Mouse (Mus musculus) midbrain, embryonic 16.5 days (tissue): ENCODE measurements at regions not wholly inside any gene's neighbourhood (a gene's known extent, or its start where the extent isn't known, plus 50 kb on each side); places are given as distances from the start of the nearest gene placed in this dataset.
"Not testable (repeated sequence)": the region's sequence is repeated elsewhere in the genome, so short reads cannot be mapped to it uniquely, and the experiment has no call there.

Experiments used
- ATAC-seq: fragments of 200-750 bp; cut with Nextera tagmentation; 2 replicates; pipeline ENCODE4 v1.8.0; 2017; ENCODE audit warnings: moderate TSS enrichment
- H3K27ac ChIP-seq: fragments of 300-500 bp; sonication (generic); 2 replicates; pipeline ENCODE4 v1.5.1; 2014; ENCODE audit warnings: mild to moderate bottlenecking, low read length, mixed read lengths
- H3K27me3 ChIP-seq: fragments of 300-500 bp; sonication (generic); 2 replicates; pipeline ENCODE4 v1.6.1; 2014; ENCODE audit warnings: low read depth, low read length, mixed read lengths; ENCODE audit not compliant: control insufficient read depth, insufficient read depth
- H3K36me3 ChIP-seq: fragments of 300-500 bp; sonication (generic); 2 replicates; pipeline ENCODE4 v1.6.1; 2014; ENCODE audit warnings: mild to moderate bottlenecking, low read length, moderate library complexity, mixed read lengths; ENCODE audit not compliant: control insufficient read depth, insufficient read depth
- H3K4me1 ChIP-seq: fragments of 300-500 bp; sonication (generic); 2 replicates; pipeline ENCODE4 v1.6.1; 2014; ENCODE audit warnings: mild to moderate bottlenecking, low read length, mixed read lengths; ENCODE audit not compliant: control insufficient read depth, insufficient read depth
- H3K4me2 ChIP-seq: fragments of 300-500 bp; sonication (generic); 2 replicates; pipeline ENCODE4 v1.6.1; 2014; ENCODE audit warnings: mild to moderate bottlenecking, low read length, mixed read lengths
- H3K4me3 ChIP-seq: fragments of 300-500 bp; sonication (generic); 2 replicates; pipeline ENCODE4 v1.5.1; 2014; ENCODE audit warnings: low read depth, mild to moderate bottlenecking, low read length, moderate library complexity, mixed read lengths
- H3K9ac ChIP-seq: fragments of 300-500 bp; sonication (generic); 2 replicates; pipeline ENCODE4 v1.6.1; 2014; ENCODE audit warnings: low read depth, low read length, mixed read lengths
- H3K9me3 ChIP-seq: fragments of 300-500 bp; sonication (generic); replicated peaks from 2 replicates; pipeline ENCODE4 v1.6.1; 2014; ENCODE audit warnings: mild to moderate bottlenecking, low read length, mixed read lengths; ENCODE audit not compliant: control insufficient read depth, poor library complexity, severe bottlenecking
- WGBS: fragments of 180-500 bp; shearing (Covaris S2); extraction: QIAGEN DNeasy Blood & Tissue Kit; methylation state at CpG from one replicate; pipeline ENCODE4 v1.1.7; 2014; 5-methylcytosine and 5-hydroxymethylcytosine counted together

DNA sequence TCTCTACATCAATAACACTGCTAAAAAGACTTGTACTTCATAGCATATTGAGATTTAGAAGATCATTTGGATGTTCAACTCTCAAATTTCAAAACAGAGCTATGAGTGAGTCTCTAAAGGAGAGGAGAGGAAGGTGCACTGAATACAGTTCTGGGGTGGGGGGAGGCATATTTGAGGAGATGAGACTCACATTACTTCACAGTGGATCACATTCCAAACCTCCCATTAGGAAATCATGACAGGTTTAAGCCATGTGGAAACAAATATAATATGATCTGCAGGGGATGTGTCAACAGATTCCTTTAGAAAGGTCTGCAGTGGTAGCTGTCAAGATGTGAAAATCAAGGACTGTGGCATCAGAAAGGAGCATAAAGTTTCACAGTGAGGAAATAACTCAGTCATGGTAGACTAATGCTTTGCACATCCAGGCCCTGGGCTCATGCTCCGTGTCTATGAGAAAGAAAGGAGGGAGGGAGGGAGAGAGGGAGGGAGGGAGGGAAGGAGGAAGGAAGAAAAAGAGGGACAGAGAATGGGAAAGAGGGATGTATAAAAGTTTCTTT lies 235.9 kb downstream of the Fam198b start:
- ATAC-seq = no peak
- no peak overlapping the region for H3K4me2 ChIP-seq
- 61% methylated on average over 1 of the region's 1 CpGs for WGBS

DNA sequence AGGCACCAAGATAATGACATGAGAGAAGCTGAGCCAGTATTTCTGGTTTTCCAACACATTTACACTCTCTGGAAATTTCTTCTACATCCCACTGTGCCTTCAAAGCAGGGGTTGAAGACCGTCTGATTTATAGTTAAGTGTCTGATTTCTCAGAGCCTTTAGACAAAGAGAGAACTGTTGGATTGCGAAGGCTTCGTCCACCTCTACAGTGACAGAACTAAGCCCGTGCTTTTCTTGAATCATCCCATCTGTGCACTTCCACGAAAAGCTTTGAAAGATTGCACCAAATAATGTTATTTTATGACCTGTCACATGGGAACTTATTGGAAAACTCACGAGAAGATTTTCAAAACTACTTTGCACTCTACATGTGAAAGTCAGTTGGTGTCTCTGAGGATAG lies 239.3 kb downstream of the Fam198b start:
- no peaks in the 10 kb centered on the region for H3K9me3 ChIP-seq
- H3K36me3 ChIP-seq = no peaks in the 10 kb centered on the region
- H3K9ac ChIP-seq = no peak overlapping the region
- no peak overlapping the region for H3K27ac ChIP-seq
- no peaks in the 10 kb centered on the region for H3K4me1 ChIP-seq
- 84% methylated on average over 6 of the region's 6 CpGs for WGBS
- H3K4me2 ChIP-seq = no peak overlapping the region
- no peaks in the 10 kb centered on the region for H3K27me3 ChIP-seq
- no peak for ATAC-seq
- no peak overlapping the region for H3K4me3 ChIP-seq

More for the DNA sequence above, 235.9 kb downstream of the Fam198b start:
- H3K27ac ChIP-seq = no peak overlapping the region
- H3K27me3 ChIP-seq = no peaks in the 10 kb centered on the region
- H3K36me3 ChIP-seq = no peaks in the 10 kb centered on the region
- no peak overlapping the region for H3K9ac ChIP-seq
- H3K4me3 ChIP-seq = no peak overlapping the region
- H3K9me3 ChIP-seq = no peaks in the 10 kb centered on the region
- no peaks in the 10 kb centered on the region for H3K4me1 ChIP-seq

DNA sequence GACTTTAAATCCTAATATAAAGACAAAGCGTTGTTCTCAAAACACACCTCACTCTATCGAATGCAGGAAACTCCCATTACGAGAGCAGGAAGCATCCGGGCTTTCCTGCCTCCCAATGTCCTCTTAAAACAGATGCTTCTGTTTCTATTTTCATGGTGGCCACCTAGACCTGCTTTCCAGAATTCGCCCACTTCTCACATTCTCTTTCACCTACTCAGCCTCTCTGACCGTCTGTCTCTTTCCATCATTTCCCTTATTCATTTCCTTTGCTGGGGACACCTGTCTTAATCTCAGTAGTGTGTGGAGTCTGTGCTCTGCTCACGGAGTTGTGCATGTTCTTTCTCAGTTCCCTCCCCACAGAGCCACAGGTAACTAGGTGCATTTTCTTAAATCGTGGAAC lies 240.3 kb downstream of the Fam198b start:
- no peaks in the 10 kb centered on the region for H3K27me3 ChIP-seq
- no peak for ATAC-seq
- H3K9ac ChIP-seq = no peak overlapping the region
- WGBS = 91% methylated on average over 8 of the region's 8 CpGs
- H3K4me1 ChIP-seq = no peaks in the 10 kb centered on the region
- no peaks in the 10 kb centered on the region for H3K36me3 ChIP-seq
- H3K27ac ChIP-seq = no peak overlapping the region
- no peaks in the 10 kb centered on the region for H3K9me3 ChIP-seq
- no peak overlapping the region for H3K4me2 ChIP-seq
- no peak overlapping the region for H3K4me3 ChIP-seq

DNA sequence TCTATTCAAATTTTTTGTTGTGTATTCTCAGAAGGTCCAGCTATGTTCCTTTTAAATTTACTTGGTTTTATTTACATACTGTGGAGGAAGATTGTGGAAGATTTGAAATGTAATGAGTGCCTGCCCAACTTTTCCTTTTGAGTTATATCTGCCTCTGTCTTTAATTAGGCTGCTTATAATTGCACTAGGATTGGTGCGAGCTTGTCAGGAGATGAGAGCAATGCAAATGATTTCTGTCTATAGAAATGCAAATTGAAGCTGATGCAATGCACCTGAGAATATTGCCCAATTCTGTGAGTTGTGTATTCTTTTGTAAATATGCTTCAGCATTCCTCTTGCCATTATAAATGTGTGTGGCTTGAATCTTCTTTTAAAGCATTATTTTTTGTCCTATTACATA lies 257.4 kb downstream of the Fam198b start:
- H3K9ac ChIP-seq = no peak overlapping the region
- H3K4me3 ChIP-seq = no peak overlapping the region
- WGBS = 15% methylated on average over 1 of the region's 1 CpGs
- no peaks in the 10 kb centered on the region for H3K27me3 ChIP-seq
- H3K4me2 ChIP-seq = no peak overlapping the region
- ATAC-seq = no peak
- no peak overlapping the region for H3K27ac ChIP-seq
- H3K36me3 ChIP-seq = no peaks in the 10 kb centered on the region
- H3K4me1 ChIP-seq = no peaks in the 10 kb centered on the region
- no peaks in the 10 kb centered on the region for H3K9me3 ChIP-seq

DNA sequence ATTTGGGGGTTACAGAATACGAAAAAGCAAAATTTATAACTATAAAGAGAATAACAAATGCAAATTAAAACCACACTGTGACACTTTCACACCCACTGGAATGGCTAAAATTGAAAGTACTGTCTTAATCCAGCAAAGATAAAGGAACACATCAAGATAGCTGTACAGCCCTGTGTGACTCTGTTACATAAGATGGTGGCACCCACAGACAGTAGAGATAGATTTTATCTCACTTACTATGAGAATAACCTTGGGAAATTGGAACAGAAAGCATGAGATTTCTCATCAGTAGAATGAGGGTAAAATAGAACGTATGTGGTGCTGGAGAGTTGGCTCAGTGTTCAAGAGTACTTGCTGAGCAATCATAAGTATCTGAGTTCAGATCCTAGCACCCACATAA lies 276.1 kb downstream of the Fam198b start:
- no peak overlapping the region for H3K9ac ChIP-seq
- H3K4me2 ChIP-seq = no peak overlapping the region
- ATAC-seq = no peak
- WGBS = 83% methylated on average over 2 of the region's 2 CpGs
- no peak overlapping the region for H3K27ac ChIP-seq
- no peaks in the 10 kb centered on the region for H3K36me3 ChIP-seq
- H3K27me3 ChIP-seq = no peaks in the 10 kb centered on the region
- no peaks in the 10 kb centered on the region for H3K4me1 ChIP-seq
- H3K9me3 ChIP-seq = no peaks in the 10 kb centered on the region
- H3K4me3 ChIP-seq = no peak overlapping the region

DNA sequence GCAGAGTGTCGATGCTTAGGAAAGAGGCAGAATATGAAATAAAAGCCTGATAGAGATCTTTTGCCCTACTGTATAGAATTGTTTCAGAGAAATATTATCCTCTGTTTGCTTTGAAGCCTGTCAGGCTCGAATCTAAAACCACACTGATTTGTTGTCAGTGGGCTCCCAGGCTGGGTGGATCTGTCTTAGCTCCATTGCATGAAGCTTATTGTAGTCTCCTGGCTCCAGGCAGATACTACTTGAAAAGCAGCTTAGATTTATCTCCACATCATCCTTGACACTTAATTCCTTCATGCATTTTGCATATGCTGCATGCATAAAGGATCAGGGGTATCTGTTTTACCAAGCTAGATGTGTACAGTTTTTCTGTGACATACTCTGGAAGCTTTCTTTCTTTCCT lies 297.4 kb downstream of the Fam198b start:
- Histone ChIP-seq H3K27ac (peak overlapping the region; percentile 53; the same call in 1 of the 2 replicates), H3K27me3 (no peaks in the 10 kb centered on the region), H3K9me3 (no peaks in the 10 kb centered on the region), H3K9ac (no peak overlapping the region), H3K4me2 (no peak overlapping the region), H3K4me1 (peaks cover 5% of the 10 kb centered on the region; the same call in 1 of the 2 replicates), H3K4me3 (no peak overlapping the region), H3K36me3 (no peaks in the 10 kb centered on the region)
- 36% methylated on average over 2 of the region's 2 CpGs for WGBS
- peak; percentile 82 for ATAC-seq

DNA sequence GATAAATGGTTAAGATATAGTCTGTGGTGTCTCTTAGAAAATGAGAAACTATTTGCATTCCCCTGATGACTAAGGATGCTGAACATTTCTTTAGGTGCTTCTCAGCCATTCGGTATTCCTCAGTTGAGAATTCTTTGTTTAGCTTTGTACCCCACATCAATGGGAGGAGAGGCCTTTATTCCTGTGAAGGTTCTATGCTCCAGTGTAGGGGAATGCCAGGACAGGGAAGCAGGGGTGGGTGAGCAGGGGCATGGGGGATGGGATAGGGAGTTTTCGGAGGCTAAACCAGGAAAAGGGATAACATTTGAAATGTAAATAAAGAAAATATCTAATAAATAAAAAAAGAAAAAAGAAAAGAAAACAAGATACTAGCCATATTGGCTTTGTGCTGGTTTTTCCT lies 297.8 kb downstream of the Fam198b start:
- H3K27ac ChIP-seq, H3K9ac ChIP-seq, H3K27me3 ChIP-seq, H3K4me1 ChIP-seq, H3K9me3 ChIP-seq, H3K4me2 ChIP-seq, H3K36me3 ChIP-seq, H3K4me3 ChIP-seq: not testable (repeated sequence)
- WGBS = 30% methylated on average over 2 of the region's 2 CpGs
- peak; percentile 62; the same call in 1 of the 2 replicates for ATAC-seq

DNA sequence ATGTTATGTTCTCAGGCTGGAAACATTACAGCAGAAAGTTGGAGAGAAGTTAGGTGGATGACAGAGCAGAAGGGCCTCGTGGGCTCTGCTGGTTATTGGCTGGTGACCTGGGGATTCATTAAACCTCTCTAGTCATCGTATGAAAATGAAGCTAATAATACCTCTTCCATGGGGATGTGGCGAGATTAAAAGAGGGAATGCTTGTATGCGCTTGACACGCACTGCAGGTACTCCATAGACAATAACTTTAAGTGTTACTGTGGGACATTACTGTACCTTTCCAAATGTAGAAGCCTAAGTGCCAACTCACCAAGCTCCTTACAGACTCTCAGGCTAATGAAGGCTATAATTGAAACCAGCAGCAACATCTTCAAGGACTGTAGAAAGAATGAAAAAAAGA lies 303.1 kb downstream of the Fam198b start:
- H3K36me3 ChIP-seq = no peaks in the 10 kb centered on the region
- H3K9me3 ChIP-seq = no peaks in the 10 kb centered on the region
- H3K27me3 ChIP-seq = no peaks in the 10 kb centered on the region
- no peak overlapping the region for H3K4me2 ChIP-seq
- H3K4me1 ChIP-seq = no peaks in the 10 kb centered on the region
- no peak overlapping the region for H3K27ac ChIP-seq
- H3K9ac ChIP-seq = no peak overlapping the region
- WGBS = 83% methylated on average over 5 of the region's 5 CpGs
- no peak overlapping the region for H3K4me3 ChIP-seq
- ATAC-seq = no peak

DNA sequence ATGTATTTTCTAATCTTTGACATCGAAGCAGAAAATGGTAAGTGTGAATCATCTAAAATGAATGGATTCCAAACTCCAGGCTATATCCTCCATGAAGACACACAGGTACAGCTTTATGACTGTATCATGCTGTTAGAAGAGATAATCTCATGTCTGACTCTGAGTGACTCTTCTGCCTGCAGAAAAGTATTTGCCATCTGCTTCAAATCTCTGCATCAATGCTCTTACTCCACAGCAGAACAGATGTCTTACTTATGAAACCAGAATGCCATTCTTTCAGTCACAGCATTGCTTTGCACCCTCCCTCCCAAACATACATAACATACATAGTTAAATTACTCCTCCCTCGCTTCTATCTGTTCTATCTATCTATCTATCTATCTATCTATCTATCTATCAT lies 316.6 kb downstream of the Fam198b start:
- H3K4me3 ChIP-seq = no peak overlapping the region
- no peak overlapping the region for H3K4me2 ChIP-seq
- 88% methylated on average over 2 of the region's 2 CpGs for whole genome bisulfite sequencing
- no peak for ATAC-seq
- peaks cover 7% of the 10 kb centered on the region; the same call in 1 of the 2 replicates for H3K4me1 ChIP-seq
- H3K27me3 ChIP-seq = no peaks in the 10 kb centered on the region
- H3K9ac ChIP-seq = no peak overlapping the region
- no peak overlapping the region for H3K27ac ChIP-seq
- H3K36me3 ChIP-seq = no peaks in the 10 kb centered on the region
- H3K9me3 ChIP-seq = no peaks in the 10 kb centered on the region
